10 mouse cellular contexts compared by ENCODE assay signal in genomic region chr1:185438841-185439580, GRCm38 (mm10). TPM values are rescaled to one million over a fixed set of nuclear protein-coding genes. Genes with fewer than 3 reads are reported as not detected.
DNase-seq lines count a peak whose midpoint lies in the region; ATAC-seq and TF ChIP-seq lines count a peak whose summit lies in the region.
"Had no signal": no experiment of that assay in that cellular context is flagged by ENCODE, and none has a peak within 500 bp of the region (broad histone marks: within the 10 kb centered on the region; RNA-seq: fewer than 3 reads in every experiment).

No protein-coding gene starts in this region.

- no peak for TF ChIP-seq POLR2A in thymus, adult 2 months (IDR thresholded peaks at IDR 0.05; ENCODE audit: control insufficient read depth, extremely low read depth, insufficient read depth, low read length, poor library complexity)

- 57% methylated on average over 9 of the region's 9 CpGs for WGBS in stomach, postnatal 0 days
- WGBS in thymus, adult 2 months: 76% methylated on average over 9 of the region's 9 CpGs

- H3K27ac ChIP-seq in gastrocnemius, adult 2 months: no peak overlapping the region
- H3K27ac ChIP-seq in stomach, postnatal 0 days (replicated peaks): no peak overlapping the region
- no peak overlapping the region for H3K27ac ChIP-seq in thymus, adult 2 months (ENCODE audit: control insufficient read depth, insufficient read depth, low read length)
- H3K27ac ChIP-seq: embryonic facial prominence, embryonic 15.5 days; limb, embryonic 13.5 days had no signal

- TF ChIP-seq EP300 in stomach, postnatal 0 days (optimal IDR thresholded peaks at IDR 0.05): no peak

- H3K9ac ChIP-seq in stomach, postnatal 0 days (ENCODE audit: low read length): no peak overlapping the region
- H3K9ac ChIP-seq: embryonic facial prominence, embryonic 15.5 days; limb, embryonic 13.5 days had no signal

- H3K4me3 ChIP-seq in gastrocnemius, adult 2 months: no peak overlapping the region
- no peak overlapping the region for H3K4me3 ChIP-seq in stomach, postnatal 0 days (ENCODE audit: low read depth, low read length)
- H3K4me3 ChIP-seq in thymus, adult 2 months (ENCODE audit: control insufficient read depth, insufficient read depth, low read length): no peak overlapping the region
- H3K4me3 ChIP-seq: embryonic facial prominence, embryonic 15.5 days; limb, embryonic 13.5 days had no signal

- H3K4me2 ChIP-seq in stomach, postnatal 0 days (replicated peaks; ENCODE audit: low read depth): no peak overlapping the region
- H3K4me2 ChIP-seq: embryonic facial prominence, embryonic 15.5 days; limb, embryonic 13.5 days had no signal

- DNase-seq in gastrocnemius, adult 2 months: peak; percentile 29
- no peak for DNase-seq in gastrocnemius, adult 8-10 months (ENCODE audit: low spot score in 2 of 2)
- DNase-seq in ES-CJ7 (ENCODE audit: low read depth, low spot score): peak; percentile 31
- peak; percentile 81 to 92 for DNase-seq in cerebellum, postnatal 25 days
- peak; percentile 72 for DNase-seq in layer of hippocampus, adult 9-11 months
- no peak for DNase-seq in stomach, postnatal 0 days (ENCODE audit: low spot score)
- no peak for DNase-seq in thymus, adult 2 months

- H3K9me3 ChIP-seq in stomach, postnatal 0 days (ENCODE audit: control insufficient read depth, low read length): no peaks in the 10 kb centered on the region
- H3K9me3 ChIP-seq: embryonic facial prominence, embryonic 15.5 days; limb, embryonic 13.5 days had no signal

- no peak for TF ChIP-seq CTCF in gastrocnemius, adult 2 months (IDR thresholded peaks at IDR 0.05)
- TF ChIP-seq CTCF in stomach, postnatal 0 days (IDR thresholded peaks at IDR 0.05; ENCODE audit: low read depth): peak; percentile 11; the same call in 1 of the 2 replicates
- no peak for TF ChIP-seq CTCF in thymus, adult 2 months (IDR thresholded peaks at IDR 0.05; ENCODE audit: borderline replicate concordance, control insufficient read depth, extremely low read depth, insufficient read depth, low read length, poor library complexity)

- no peaks in the 10 kb centered on the region for H3K27me3 ChIP-seq in stomach, postnatal 0 days (ENCODE audit: control insufficient read depth, insufficient read depth, low read length)
- no peaks in the 10 kb centered on the region for H3K27me3 ChIP-seq in thymus, adult 2 months (ENCODE audit: control insufficient read depth, insufficient read depth, low read length)
- H3K27me3 ChIP-seq: embryonic facial prominence, embryonic 15.5 days had no signal

- no peaks in the 10 kb centered on the region for H3K36me3 ChIP-seq in stomach, postnatal 0 days (ENCODE audit: control insufficient read depth, insufficient read depth, low read length)
- H3K36me3 ChIP-seq in thymus, adult 2 months (ENCODE audit: control insufficient read depth, insufficient read depth, low read length): no peaks in the 10 kb centered on the region
- H3K36me3 ChIP-seq: embryonic facial prominence, embryonic 15.5 days; limb, embryonic 13.5 days had no signal

- intact Hi-C loops in gastrocnemius, adult 2 months (cut with DNase I): no loop called here

- ATAC-seq in stomach, postnatal 0 days (ENCODE audit: low FRiP score, low TSS enrichment): no peak
- no peak for ATAC-seq in erythroid progenitor cell, adult 5-6 weeks (replicated peaks; ENCODE audit: low FRiP score, poor library complexity, severe bottlenecking)

- H3K4me1 ChIP-seq in stomach, postnatal 0 days (replicated peaks; ENCODE audit: control insufficient read depth, insufficient read depth): no peaks in the 10 kb centered on the region
- no peaks in the 10 kb centered on the region for H3K4me1 ChIP-seq in thymus, adult 2 months (replicated peaks; ENCODE audit: control insufficient read depth, insufficient read depth, low read length)
- H3K4me1 ChIP-seq: limb, embryonic 13.5 days had no signal

RNA-seq across cellular contexts. Expression of gene Slc30a10, which starts 15.6 kb away (rescaled TPM):
- total RNA-seq in gastrocnemius, adult 2 months (2021): not detected
- not detected for total RNA-seq in gastrocnemius, adult 8-10 months (2022)
- 0.01 and 0.06 TPM in 2 replicates for polyA plus RNA-seq in stomach, postnatal 0 days (2015; fragmentation: Nextera tagmentation; extraction: Ambion mirVana)
- 6.8 and 17.6 TPM in 2 replicates for total RNA-seq in erythroid progenitor cell, adult 5-6 weeks (2015; ENCODE audit: low replicate concordance)
- 7.7 and 8.9 TPM in 2 replicates for total RNA-seq in erythroid progenitor cell, adult 5-6 weeks (2017; ENCODE audit: low replicate concordance)
- 0.09 and 0.19 TPM in 2 replicates for polyA plus RNA-seq in thymus, adult 2 months (2012; rRNA removed)

Comparison
In these comparisons a context has a peak if more than half of its experiments do, and no peak if none do; other contexts are left out.
1. DNase-seq: peak in gastrocnemius, adult 2 months (single experiment), ES-CJ7 (single experiment), cerebellum, postnatal 25 days (2 of 2) and layer of hippocampus, adult 9-11 months (single experiment); none in gastrocnemius, adult 8-10 months (0 of 2), stomach, postnatal 0 days (single experiment) and thymus, adult 2 months (single experiment).
2. RNA of gene Slc30a10, which starts 15.6 kb away (total RNA-seq): 6.8 to 17.6 TPM in erythroid progenitor cell, adult 5-6 weeks; not detected in gastrocnemius, adult 2 months and not detected in gastrocnemius, adult 8-10 months; every median in the first group is over 4 times any median in the second.